Mouse (Mus musculus): ENCODE measurements at regions not wholly inside any gene's neighbourhood (a gene's known extent, or its start where the extent isn't known, plus 50 kb on each side); places are given as distances from the start of the nearest gene placed in this dataset.

DNA sequence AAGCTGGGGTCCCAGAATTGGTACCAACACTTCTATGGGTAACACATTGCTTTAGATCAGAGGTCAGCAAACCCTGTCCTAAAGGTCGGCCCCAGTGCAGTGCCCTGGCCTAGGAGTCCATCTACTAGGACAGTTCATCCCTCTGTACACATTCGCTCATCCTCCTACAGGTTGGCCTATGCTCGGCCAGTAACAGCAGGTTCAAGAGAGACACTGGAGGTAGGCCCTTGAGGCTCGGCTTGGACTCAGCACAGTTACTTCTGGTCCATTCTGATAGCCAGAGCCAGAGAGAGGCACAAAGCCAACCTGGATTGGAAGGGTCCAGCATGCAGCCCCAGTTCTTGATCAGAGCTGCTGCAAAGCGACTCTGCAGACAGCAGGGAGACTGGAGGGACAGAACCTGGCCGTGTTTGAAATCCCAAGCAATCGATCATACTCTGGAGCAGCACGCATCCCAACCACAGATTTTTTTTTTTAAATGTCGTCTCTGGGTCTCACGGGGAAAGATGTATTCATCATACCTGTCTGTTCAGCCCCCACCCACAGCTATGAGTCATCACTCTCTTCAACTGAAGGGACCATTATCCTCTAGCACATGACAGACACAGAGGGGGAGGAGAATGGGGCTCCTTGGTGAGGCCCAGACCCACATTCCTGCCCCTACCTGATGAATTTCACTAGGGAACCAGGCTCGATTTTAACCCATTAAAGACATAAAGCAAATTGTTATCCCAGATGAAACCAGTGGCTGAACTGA is 112.4 kb upstream of the Mkln1 start:
- no peak for DNase-seq

- DNase-seq = no peak
These were observed 111.4 kb upstream of the Mkln1 start for GRCm38 (mm10) chr6:31287176-31287575.

DNA sequence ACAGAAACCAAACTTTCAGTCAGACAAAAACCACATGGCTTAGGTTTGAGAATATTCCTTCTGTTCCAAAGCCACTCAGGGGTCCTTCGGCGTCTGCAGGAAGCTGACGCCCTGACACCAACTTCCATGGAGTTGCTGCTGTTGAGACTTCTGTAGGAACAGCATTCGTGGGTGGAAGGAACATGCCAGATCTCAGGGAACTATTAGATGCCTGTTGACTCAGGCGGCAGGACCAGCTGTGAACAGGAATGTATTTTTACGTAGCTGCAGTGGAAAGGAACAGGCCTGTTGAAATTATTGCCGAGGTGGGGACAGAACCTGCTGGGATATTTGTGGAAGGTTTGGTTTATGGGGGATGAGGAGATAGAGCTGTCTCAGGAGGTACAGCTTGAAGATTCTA is 110.8 kb upstream of the Mkln1 start:
- no peak for DNase-seq

GRCm38 (mm10) chr6:31288421-31289233 is 109.9 kb upstream of the Mkln1 start:
- peak; percentile 63 for DNase-seq

- no peak for DNase-seq
These were observed 109.4 kb upstream of the Mkln1 start for GRCm38 (mm10) chr6:31289234-31289486.

DNA sequence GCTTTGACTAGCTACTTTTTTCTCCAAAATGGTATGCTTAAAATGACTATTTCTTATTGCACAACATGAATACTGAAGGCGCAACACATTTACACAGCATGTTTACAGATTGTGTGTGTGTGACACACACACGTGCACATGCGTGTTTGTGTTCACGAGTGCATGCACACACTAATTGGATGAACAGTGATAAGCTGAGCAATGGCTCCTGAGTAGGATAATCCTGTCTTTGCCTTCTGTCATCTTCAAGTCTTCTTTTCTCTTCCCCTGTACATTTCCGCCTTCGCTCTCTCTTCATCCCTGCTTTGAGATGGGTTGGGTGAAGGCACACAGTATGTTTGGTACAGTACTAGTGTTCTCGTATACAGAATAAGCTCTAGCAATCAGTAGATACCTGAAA is 106.5 kb upstream of the Mkln1 start:
- no peak for DNase-seq

GRCm38 (mm10) chr6:31293008-31293407 is 105.5 kb upstream of the Mkln1 start:
- DNase-seq = no peak

GRCm38 (mm10) chr6:31299395-31299794 is 99.1 kb upstream of the Mkln1 start:
- no peak for DNase-seq

GRCm38 (mm10) chr6:31305736-31306135 is 92.8 kb upstream of the Mkln1 start:
- no peak for DNase-seq

- no peak for DNase-seq
These were observed 91.4 kb upstream of the Mkln1 start for GRCm38 (mm10) chr6:31307047-31307633.

DNA sequence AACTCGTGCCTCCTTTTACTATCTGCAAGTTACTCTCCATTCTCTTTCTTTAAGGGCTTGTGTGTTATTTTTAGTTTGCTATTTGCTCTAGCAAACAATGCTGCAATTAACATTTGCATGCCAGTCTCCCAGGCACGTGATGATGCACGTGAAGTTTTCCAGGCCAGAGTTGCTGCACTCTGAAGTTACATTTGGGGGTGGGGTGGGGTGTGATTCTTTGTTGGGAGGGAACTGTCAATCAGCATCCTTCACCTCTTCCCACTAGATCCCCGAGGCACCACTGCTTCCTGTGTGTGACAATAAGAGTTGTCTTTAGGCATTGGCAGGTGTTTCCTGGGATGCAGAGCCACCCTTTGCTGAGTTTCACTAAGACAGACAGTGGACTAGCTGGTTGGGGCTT is 90.6 kb upstream of the Mkln1 start:
- no peak for DNase-seq

DNA sequence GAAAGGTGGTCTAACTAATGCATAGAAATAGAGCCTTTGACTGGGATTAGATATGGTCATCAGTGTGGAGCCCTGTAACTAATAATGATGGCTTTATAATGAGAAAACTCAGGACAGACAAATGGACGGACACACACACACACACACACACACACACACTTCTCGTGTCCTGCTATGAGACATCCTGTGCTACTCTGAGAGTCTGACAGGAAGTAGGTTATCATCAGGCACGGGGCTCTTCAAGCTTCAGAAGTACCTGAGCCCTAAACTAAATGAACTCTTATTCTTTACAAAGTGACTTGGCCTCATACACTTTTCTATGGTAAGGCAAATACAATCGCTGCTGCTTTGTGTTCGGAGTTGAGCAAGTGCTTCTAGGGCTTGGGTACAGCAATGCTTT is 87.9 kb upstream of the Mkln1 start:
- no peak for DNase-seq

GRCm38 (mm10) chr6:31313869-31314470 is 84.6 kb upstream of the Mkln1 start:
- DNase-seq = no peak

DNA sequence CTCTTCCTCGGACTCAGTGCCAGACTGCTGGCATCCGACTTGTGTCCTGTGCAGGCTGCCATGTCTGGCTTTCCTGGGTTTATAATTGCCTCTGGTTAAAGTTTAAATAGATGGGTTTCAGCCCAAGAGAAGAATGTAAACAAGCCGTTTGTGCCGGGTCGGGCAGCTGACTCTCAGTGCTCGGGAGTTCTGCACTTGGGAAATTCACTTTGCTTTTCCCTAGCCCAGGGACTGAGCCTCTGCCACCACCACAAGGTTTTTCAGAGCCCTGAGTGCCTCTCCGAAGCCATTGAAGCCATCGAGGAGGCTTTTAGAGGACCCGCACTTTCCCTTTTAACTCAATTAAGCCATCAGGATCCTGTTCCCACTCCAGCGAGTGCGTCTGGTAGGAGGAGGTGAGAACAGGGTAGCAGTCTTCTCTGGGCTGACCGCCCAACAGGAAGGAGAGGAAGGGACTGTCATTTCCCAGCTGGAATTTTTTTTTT is 80.8 kb upstream of the Mkln1 start:
- no peak for DNase-seq

- DNase-seq = no peak
These were observed 80.0 kb upstream of the Mkln1 start for GRCm38 (mm10) chr6:31318506-31318905.

DNA sequence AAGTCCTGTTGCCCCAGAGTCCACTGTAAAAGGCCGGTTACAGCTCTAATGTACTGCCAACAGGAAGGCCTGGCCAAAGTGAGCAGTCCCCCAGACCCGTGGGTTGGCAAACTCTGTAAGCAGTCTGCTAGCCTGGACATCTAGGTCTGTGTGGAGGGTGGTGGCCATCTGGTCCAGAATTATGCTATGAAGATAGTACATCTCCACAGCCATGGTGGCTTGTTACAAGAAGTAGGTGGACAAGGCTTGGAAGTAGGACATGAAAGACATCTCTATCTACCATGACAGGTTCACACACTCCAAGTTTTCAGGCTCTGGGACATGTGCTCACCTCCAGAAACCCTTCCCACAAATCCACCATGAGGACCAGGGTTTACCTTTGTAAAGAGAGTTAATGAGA is 79.1 kb upstream of the Mkln1 start:
- DNase-seq = no peak

DNA sequence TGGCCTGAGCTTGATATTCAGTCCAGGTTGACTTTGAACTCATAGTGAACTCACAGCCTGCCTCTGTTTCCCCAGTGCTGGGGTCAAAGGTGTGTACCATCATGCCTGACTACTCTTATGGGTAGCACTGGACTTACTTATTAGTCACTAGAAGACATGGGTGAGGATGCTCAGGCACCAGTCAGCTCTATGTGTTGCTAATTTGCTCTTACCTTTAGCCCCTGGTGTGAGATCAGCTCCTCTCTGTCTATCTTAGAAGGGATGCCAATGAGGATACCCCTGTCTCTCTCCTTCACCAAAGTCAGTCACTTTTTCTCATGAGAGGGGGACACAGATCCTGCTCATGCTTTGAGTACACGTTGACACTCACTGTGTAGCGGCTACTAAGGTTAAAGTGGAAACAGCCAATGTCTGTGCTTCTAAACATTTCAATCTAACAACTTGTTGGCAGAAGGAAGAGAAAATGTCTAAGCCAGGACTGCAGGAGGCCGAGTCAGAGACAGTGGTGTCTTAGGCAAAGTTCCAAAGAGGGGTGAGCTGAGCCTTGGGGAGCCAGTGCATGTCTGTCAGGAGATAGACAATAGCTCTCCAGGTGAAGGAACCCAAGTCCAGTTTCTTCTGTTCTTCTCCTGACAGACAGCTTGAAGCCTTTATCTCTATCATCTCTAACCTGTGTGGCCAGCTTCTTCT is 78.2 kb upstream of the Mkln1 start:
- DNase-seq = no peak

DNA sequence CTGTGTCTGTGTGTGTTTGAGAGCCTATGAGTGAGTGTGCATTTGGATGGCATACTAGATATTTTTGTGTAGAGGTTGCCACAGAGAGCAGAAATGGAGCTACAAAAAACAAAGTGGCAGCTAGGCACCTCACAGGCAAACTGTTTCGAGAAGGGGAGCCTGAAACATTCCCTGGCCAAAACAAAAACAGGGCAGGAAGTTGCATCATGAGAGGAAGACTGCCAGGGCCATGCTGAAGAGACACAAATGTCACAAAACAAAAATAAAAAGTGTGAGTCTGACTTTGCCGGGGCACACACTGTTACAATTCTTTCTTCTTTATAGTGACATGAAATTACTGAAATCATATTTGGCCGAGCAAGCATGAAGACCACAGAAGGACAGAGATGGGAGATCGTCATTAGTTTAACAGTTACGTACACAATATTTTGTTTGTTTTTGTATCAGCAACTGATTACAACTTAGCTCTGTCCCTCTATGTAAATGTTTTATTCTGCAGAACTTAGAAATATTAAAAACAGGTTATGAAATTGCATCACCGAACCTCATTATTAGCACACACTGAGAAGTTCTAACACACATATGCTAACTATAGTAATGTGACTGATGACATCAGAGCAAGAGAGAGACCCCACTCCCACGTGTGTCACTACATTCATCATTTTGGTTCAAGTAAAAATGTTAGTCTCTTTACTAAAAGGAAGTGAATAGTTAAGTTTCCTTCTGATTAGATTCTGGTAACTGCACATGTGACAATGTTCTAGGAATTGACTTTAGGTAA is 77.3 kb upstream of the Mkln1 start:
- DNase-seq = no peak

- DNase-seq = no peak
These were observed 76.6 kb upstream of the Mkln1 start for GRCm38 (mm10) chr6:31321902-31322301.

DNA sequence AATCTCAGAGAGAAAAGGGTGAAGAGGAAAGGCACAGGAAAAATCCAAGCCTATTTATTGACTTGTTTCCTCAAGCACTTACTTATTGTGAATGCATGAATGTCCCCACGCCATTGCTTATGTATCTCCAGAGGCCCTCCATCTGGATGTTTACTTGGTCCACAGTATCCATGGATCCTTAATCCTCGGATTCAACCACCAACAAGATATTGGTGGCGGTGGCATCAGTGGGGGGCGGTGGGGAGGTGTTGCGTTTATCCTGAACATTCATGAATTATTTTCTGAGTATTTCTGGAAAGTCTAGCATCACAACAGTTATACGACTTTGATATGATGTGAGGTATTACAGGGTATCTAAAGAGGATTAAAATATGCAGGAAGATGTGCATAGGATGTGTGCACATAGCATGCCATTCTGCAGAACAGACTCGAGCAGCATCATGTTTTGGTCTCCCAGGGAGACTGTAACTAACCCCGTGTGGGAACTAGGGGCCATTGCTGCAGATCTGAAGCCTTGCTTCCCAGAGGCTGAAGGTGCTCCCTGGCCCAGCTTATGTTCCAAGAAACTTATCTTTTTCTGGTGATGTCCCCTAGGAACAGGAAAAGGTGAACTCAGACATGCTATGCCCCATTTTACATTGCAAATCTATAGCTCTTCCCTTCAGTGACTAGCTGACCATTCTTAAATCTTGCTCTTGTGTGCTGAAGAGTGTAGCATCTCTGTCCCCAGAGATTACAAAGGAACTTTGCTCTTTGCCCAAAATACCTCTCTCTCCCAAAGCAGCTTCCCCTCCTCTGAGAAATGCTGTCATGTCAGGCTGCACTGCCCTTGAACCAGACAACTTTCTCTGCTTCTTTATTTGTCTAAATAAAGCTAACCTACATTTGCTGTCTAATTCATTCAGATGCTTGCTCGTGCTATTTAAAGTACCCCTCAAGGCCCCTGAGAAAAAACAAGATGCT is 75.0 kb upstream of the Mkln1 start:
- no peak for DNase-seq

- DNase-seq = peak; percentile 64
These were observed 73.8 kb upstream of the Mkln1 start for GRCm38 (mm10) chr6:31324717-31325116.

Data from right cerebral cortex, postnatal 25 days (tissue).